Mouse (Mus musculus): Measurements from ENCODE around the gene Cmah. TPM values are rescaled to one million over a fixed set of nuclear protein-coding genes. Genes with fewer than 3 reads are reported as not detected.
A peak's percentile ranks its signal among the peaks of the same experiment; 100 is the strongest.

The Cmah gene
- polyA plus RNA-seq, 1 experiment from 2014 or later, result 32.8 TPM

- DNase-seq (ENCODE audit: low spot score), result no peak
Observed at GRCm38 (mm10) chr13:24340462-24340861, 13.3 kb downstream of the Cmah start.

GRCm38 (mm10) chr13:24342091-24342490, 14.9 kb downstream of the Cmah start:
- peak; percentile 62 for DNase-seq (ENCODE audit: low spot score)

DNA sequence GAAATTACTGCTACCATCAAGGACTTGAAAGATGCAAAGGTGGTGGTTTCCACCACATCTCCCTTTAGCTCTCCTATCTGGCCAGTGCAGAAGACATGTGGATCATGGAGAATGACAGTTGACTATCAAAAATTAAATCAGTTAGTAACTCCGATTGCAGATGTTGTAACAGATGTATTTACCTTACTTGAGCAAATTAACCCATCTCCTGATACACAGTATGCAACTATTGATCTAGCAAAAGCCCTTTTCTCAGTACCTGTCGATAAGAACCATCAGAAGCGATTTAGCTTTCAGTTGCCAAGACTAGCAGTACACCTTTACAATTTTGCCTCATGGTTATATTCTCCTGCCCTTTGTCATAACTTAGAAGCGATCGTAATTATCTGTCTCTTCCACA, 25.8 kb downstream of the Cmah start:
- no peak for DNase-seq (ENCODE audit: low spot score)

DNA sequence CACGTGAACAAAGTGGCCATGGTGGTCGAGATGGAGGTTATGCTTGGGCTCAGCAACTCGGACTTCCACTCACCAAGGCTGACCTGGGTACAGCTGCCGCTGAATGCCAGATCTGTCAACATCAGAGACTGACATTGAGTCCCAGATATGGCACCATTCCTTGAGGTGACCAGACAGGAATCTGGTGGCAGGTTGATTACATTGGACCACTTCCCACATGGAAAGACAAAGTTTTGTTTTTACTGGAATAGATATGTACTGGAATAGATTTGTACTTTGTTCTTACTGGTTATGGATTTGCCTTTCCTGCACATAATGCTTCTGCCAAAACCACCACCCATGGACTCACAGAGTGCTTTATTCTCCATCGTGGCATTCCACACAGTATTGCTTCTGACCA, 27.5 kb downstream of the Cmah start:
- DNase-seq (ENCODE audit: low spot score), result no peak

- no peak for DNase-seq (ENCODE audit: low spot score)
Observed at GRCm38 (mm10) chr13:24359181-24359580, 32.0 kb downstream of the Cmah start.

DNA sequence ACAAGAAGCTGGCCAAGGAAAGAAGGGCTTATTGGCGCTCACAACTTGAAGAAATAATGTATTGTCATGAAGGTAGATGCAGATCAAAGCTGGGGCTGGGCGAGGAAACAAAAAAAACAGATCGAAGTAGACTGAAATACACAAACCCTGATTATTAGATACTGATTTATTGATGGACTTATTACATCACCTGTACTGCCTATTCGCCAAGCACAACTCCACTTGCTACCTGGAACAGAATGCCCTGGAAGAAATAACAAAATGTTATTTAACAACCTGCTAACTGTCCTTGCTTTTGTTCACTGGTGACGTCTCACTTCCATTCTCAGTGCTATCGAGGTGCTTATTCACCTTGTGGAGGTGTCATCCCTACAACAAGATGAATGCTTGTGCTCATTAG, 38.0 kb downstream of the Cmah start:
- DNase-seq (ENCODE audit: low spot score), result no peak

DNA sequence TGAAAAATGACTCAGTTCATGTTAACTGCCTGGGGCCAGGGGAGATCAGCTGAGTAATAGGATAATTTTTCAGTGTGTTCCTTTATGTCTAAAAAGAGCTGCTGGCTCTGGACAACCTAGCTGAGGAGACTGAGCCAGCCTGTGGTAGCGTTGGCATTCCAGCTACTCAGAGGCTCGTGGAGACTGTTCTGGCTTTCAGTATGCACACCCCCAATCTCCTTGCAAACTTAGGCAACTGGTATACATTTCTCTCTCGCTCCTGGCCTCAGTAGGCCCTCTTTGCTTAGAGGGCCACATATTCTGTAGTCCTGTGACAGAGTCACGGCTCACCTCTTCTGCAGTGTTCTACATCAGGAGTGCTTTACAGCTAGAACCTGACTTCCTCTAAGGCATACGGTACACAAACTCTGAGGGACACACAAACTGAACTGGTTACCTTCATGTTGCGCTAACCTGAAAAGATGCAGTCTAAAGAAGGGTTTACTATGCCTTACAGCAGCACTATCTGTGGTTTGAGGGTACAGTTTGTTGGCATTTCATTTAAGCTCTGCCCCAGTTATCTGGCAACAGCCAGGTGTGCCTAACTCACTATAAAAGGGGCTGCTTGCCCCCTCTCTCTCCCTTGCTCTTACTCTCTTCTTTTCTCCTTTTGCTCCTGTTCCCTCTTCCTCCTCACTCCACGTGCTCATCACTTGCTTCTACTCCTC, 45.8 kb downstream of the Cmah start:
- DNase-seq (ENCODE audit: low spot score), result peak; percentile 80

- DNase-seq (ENCODE audit: low spot score), result peak; percentile 86
Observed at GRCm38 (mm10) chr13:24374606-24375005, 47.4 kb downstream of the Cmah start.

DNA sequence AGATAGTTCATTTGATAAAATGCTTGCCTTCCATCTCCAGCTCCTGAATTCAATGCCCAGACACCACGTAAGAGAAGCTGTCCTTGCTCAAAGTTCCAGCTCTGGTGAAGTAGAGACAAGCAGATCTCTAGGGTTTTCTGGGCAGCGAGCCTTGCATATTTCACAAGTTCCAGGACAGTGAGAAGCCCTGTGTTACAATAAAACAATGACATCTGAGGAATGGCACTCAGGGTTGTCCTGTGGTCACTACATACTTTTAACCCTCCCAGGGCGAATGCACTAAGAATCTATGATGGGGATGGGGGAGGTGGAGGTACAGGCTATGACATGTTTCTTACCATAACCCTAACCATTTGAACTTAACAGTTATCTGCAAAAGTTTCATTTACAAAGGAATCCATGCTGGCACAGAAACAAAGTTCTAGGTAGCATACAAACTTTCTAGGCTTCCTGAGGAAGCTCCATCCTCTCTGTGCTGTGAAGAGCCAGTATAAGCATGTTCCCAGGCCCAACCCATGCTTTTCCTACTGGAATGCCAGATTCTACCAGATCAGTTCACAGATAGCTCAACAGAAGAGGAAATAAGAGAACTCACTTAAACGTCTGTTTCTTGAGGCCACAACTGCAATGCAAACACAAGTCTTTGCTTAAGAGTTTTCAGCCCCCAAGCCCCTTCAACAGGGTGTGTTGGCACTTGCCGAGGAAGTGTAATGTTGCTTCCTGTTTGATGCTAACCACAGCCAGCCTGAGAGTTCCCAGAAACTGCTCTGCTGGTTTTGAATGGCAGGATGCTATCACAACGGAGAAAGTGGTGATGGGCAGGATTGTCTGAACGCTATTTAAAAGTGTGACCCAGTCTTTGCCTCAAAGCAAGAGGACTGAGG, 48.4 kb downstream of the Cmah start:
- DNase-seq (ENCODE audit: low spot score), result peak; percentile 85

GRCm38 (mm10) chr13:24380713-24381112, 53.5 kb downstream of the Cmah start:
- DNase-seq (ENCODE audit: low spot score), result no peak

DNA sequence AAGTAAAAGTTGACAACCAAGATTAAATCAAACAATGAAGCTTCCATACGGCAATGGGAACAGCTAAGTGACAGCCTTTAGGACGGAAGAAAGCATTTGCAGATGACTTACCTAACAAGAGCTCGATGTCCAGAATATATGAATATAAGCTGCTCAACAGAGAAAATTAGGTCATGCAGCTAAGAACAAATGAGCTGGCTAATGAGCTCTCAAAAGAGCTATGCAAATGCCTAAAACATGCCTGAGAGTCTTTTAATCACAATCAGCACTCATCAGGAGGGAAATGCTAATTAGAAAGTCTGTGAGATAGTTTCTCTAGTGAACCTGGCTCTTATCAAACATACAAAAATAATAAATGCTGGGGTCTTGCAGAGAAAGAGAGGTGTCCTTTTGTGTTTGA, 56.7 kb downstream of the Cmah start:
- DNase-seq (ENCODE audit: low spot score), result no peak

- DNase-seq (ENCODE audit: low spot score), result no peak
Observed at GRCm38 (mm10) chr13:24391892-24392291, 64.7 kb downstream of the Cmah start.

GRCm38 (mm10) chr13:24392655-24393054, 65.5 kb downstream of the Cmah start:
- peak; percentile 91 for DNase-seq (ENCODE audit: low spot score)

- DNase-seq (ENCODE audit: low spot score), result peak; percentile 45
Observed at GRCm38 (mm10) chr13:24393055-24393454, 65.9 kb downstream of the Cmah start.

GRCm38 (mm10) chr13:24395815-24396214, 68.6 kb downstream of the Cmah start:
- no peak for DNase-seq (ENCODE audit: low spot score)

DNA sequence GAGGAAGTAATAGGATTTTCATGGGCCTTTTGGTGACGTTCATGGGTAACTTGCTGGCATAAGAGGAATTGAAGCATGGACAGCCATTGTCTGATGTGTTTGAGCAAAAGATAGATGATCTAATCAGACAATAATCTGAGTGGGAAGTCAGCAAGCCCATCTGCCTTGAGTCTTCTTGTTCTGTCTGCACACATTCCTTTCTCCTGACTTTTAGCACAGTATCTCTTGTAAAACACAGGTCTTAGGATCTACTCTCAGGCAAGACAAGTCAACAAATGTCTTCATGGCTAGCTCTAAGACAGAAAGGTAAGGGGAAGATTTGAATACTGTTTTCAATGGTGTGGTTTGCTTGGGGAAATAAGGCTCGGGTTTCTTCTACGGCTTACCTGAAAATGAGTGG, 70.0 kb downstream of the Cmah start:
- no peak for DNase-seq (ENCODE audit: low spot score)

- peak; percentile 37 for DNase-seq (ENCODE audit: low spot score)
Observed at GRCm38 (mm10) chr13:24398488-24398887, 71.3 kb downstream of the Cmah start.

GRCm38 (mm10) chr13:24401821-24402220, 74.6 kb downstream of the Cmah start:
- peak; percentile 32 for DNase-seq (ENCODE audit: low spot score)

GRCm38 (mm10) chr13:24403054-24403453, 75.8 kb downstream of the Cmah start:
- DNase-seq (ENCODE audit: low spot score), result no peak

GRCm38 (mm10) chr13:24406847-24407246, 79.6 kb downstream of the Cmah start:
- DNase-seq (ENCODE audit: low spot score), result no peak

GRCm38 (mm10) chr13:24414635-24415206, 87.5 kb downstream of the Cmah start:
- peak; percentile 44 for DNase-seq (ENCODE audit: low spot score)

- DNase-seq (ENCODE audit: low spot score), result peak; percentile 91
Observed at GRCm38 (mm10) chr13:24415506-24416206, 88.5 kb downstream of the Cmah start.
